Mouse (Mus musculus) layer of hippocampus, postnatal 25 days (tissue): ENCODE results near the gene Pdk2. TPM values are rescaled to one million over a fixed set of nuclear protein-coding genes. Genes with fewer than 3 reads are reported as not detected.

ENCODE experiments used
- DNase-seq, 2 experiments: peaks; one replicate each; pipeline ENCODE4 v3.0.0; 2022; ENCODE audit warnings: mixed read lengths in 2 of 2, low spot score in 1 of 2; ENCODE audit errors: extremely low spot score in 1 of 2
- total RNA-seq, 2 experiments: library from RNA; stranded (reverse); gene quantifications; 2 replicates each; pipeline ENCODE4 v1.2.3; 2021

The Pdk2 gene
- 100 to 1,000 TPM; 114 to 118 TPM for total RNA-seq

GRCm38 (mm10) chr11:95041139-95041609 is at the start of gene Pdk2:
Pdk2 (minus strand) TSS chr11:95041354.
- peak; percentile 77 to 86 for DNase-seq

GRCm38 (mm10) chr11:95088857-95089779 is 48.0 kb upstream of the Pdk2 start:
- DNase-seq = no peak

GRCm38 (mm10) chr11:95088286-95088685 is 47.1 kb upstream of the Pdk2 start:
- no peak for DNase-seq

GRCm38 (mm10) chr11:95087301-95088228 is 46.4 kb upstream of the Pdk2 start:
- DNase-seq = no peak

- no peak for DNase-seq
These were observed 45.1 kb upstream of the Pdk2 start for GRCm38 (mm10) chr11:95086229-95086628.

GRCm38 (mm10) chr11:95085710-95086109 is 44.6 kb upstream of the Pdk2 start:
- no peak for DNase-seq

- DNase-seq = no peak
These were observed 43.7 kb upstream of the Pdk2 start for GRCm38 (mm10) chr11:95084811-95085382.

- no peak for DNase-seq
These were observed 43.0 kb upstream of the Pdk2 start for GRCm38 (mm10) chr11:95084175-95084574.

- DNase-seq = no peak
These were observed 41.7 kb upstream of the Pdk2 start for GRCm38 (mm10) chr11:95082896-95083295.

GRCm38 (mm10) chr11:95080783-95081182 is 39.6 kb upstream of the Pdk2 start:
- DNase-seq = no peak

GRCm38 (mm10) chr11:95079256-95079875 is 38.2 kb upstream of the Pdk2 start:
- DNase-seq = no peak

GRCm38 (mm10) chr11:95077956-95078355 is 36.8 kb upstream of the Pdk2 start:
- no peak for DNase-seq

GRCm38 (mm10) chr11:95076536-95077111 is 35.5 kb upstream of the Pdk2 start, which contains the start of gene Itga3:
Itga3 (minus strand) TSS chr11:95076801.
- DNase-seq = peak; percentile 35 to 36

GRCm38 (mm10) chr11:95076041-95076535 is 34.9 kb upstream of the Pdk2 start:
- peak; percentile 26 to 32 for DNase-seq

GRCm38 (mm10) chr11:95075197-95076040 is 34.3 kb upstream of the Pdk2 start:
- DNase-seq = no peak

GRCm38 (mm10) chr11:95074694-95075093 is 33.5 kb upstream of the Pdk2 start:
- DNase-seq = no peak

- no peak for DNase-seq
These were observed 32.7 kb upstream of the Pdk2 start for GRCm38 (mm10) chr11:95073835-95074234.

GRCm38 (mm10) chr11:95072804-95073203 is 31.6 kb upstream of the Pdk2 start:
- no peak for DNase-seq

- no peak for DNase-seq
These were observed 31.0 kb upstream of the Pdk2 start for GRCm38 (mm10) chr11:95072136-95072535.
